In the genomic region with DNA sequence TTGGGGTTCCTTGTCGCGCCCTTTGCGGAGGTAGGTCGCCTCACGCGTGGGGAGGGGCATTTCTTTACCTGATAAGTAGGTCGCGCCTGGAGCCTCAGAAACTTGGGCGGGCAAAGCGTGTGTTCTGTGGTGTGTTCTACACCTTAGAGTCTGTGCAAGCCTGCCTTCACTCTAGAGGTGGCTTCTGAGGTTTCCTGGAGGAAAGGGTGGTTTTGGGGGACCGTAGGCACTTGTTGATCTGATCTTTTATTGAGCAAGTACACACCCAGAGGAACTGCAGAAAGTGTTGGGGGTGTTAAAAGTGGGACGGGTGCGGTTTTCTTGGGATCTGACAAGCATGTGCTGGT, we compare ENCODE assay signal across 8 mouse cellular contexts. TPM values are rescaled to one million over a fixed set of nuclear protein-coding genes. Genes with fewer than 3 reads are reported as not detected.
DNase-seq lines count a peak whose midpoint lies in the region; ATAC-seq lines count a peak whose summit lies in the region.

No protein-coding gene starts in this region.

- WGBS in neural tube, embryonic 11.5 days, result 26% methylated on average over 13 of the region's 13 CpGs
- 23% methylated on average over 13 of the region's 13 CpGs for WGBS in forebrain, embryonic 10.5 days
- 25% methylated on average over 13 of the region's 13 CpGs for WGBS in limb, embryonic 10.5 days
- WGBS in neural tube, embryonic 14.5 days, result 24% methylated on average over 13 of the region's 13 CpGs

- no peaks in the 10 kb centered on the region for H3K9me3 ChIP-seq in neural tube, embryonic 11.5 days (ENCODE audit: control insufficient read depth, low read length)
- H3K9me3 ChIP-seq in forebrain, embryonic 10.5 days, result no peaks in the 10 kb centered on the region
- no peaks in the 10 kb centered on the region for H3K9me3 ChIP-seq in limb, embryonic 10.5 days (replicated peaks)
- no peaks in the 10 kb centered on the region for H3K9me3 ChIP-seq in neural tube, embryonic 14.5 days (ENCODE audit: control insufficient read depth, low read length)

- peak overlapping the region; percentile 47 for H3K4me3 ChIP-seq in neural tube, embryonic 11.5 days (ENCODE audit: low read depth, low read length)
- peak overlapping the region; percentile 60 for H3K4me3 ChIP-seq in forebrain, embryonic 10.5 days
- peak overlapping the region; percentile 62 for H3K4me3 ChIP-seq in limb, embryonic 10.5 days
- H3K4me3 ChIP-seq in neural tube, embryonic 14.5 days (ENCODE audit: low read depth, low read length), result peak overlapping the region; percentile 51

- no peak for DNase-seq in neural tube, embryonic 11.5 days (ENCODE audit: low spot score)
- DNase-seq in neural tube, embryonic 10.5 days (ENCODE audit: extremely low spot score, low spot score), result no peak
- no peak for DNase-seq in forebrain, embryonic 10.5 days (ENCODE audit: extremely low spot score, low spot score)
- DNase-seq in limb, embryonic 10.5 days (ENCODE audit: low spot score), result no peak
- DNase-seq in right cerebral cortex, postnatal 25 days, result no peak
- no peak for DNase-seq in urinary bladder, adult 18-20 months (ENCODE audit: low spot score in 2 of 2)
- DNase-seq in ovary, adult 18-20 months (ENCODE audit: low spot score), result no peak

- ATAC-seq in neural tube, embryonic 11.5 days (ENCODE audit: insufficient read depth, low FRiP score, low TSS enrichment), result no peak; the same call in none of the 2 replicates
- ATAC-seq in neural tube, embryonic 14.5 days (ENCODE audit: low read depth), result no peak; the same call in 1 of the 2 replicates

- no peak overlapping the region for H3K27ac ChIP-seq in neural tube, embryonic 11.5 days (ENCODE audit: low read depth, low read length)
- H3K27ac ChIP-seq in forebrain, embryonic 10.5 days, result peak overlapping the region; percentile 78
- peak overlapping the region; percentile 70 for H3K27ac ChIP-seq in limb, embryonic 10.5 days
- no peak overlapping the region for H3K27ac ChIP-seq in neural tube, embryonic 14.5 days (ENCODE audit: low read depth, low read length)

- H3K36me3 ChIP-seq in neural tube, embryonic 11.5 days (ENCODE audit: control insufficient read depth, insufficient read depth, low read length), result no peaks in the 10 kb centered on the region
- no peaks in the 10 kb centered on the region for H3K36me3 ChIP-seq in forebrain, embryonic 10.5 days (replicated peaks)
- H3K36me3 ChIP-seq in limb, embryonic 10.5 days, result no peaks in the 10 kb centered on the region
- H3K36me3 ChIP-seq in neural tube, embryonic 14.5 days (ENCODE audit: control insufficient read depth, insufficient read depth, low read length), result no peaks in the 10 kb centered on the region

- peak overlapping the region; percentile 35 for H3K9ac ChIP-seq in neural tube, embryonic 11.5 days (ENCODE audit: low read length)
- peak overlapping the region; percentile 51 for H3K9ac ChIP-seq in neural tube, embryonic 14.5 days (replicated peaks; ENCODE audit: low read depth, low read length)

- no peaks in the 10 kb centered on the region for H3K4me1 ChIP-seq in neural tube, embryonic 11.5 days (ENCODE audit: control insufficient read depth, insufficient read depth, low read length)
- peaks cover 4% of the 10 kb centered on the region; the same call in 1 of the 2 replicates for H3K4me1 ChIP-seq in forebrain, embryonic 10.5 days
- peaks cover 7% of the 10 kb centered on the region; the same call in 1 of the 2 replicates for H3K4me1 ChIP-seq in limb, embryonic 10.5 days
- no peaks in the 10 kb centered on the region; the same call in 1 of the 2 replicates for H3K4me1 ChIP-seq in neural tube, embryonic 14.5 days (ENCODE audit: control insufficient read depth, insufficient read depth, low read length)

- H3K27me3 ChIP-seq in neural tube, embryonic 11.5 days (ENCODE audit: control insufficient read depth, insufficient read depth, low read length), result peaks cover 8% of the 10 kb centered on the region
- H3K27me3 ChIP-seq in forebrain, embryonic 10.5 days (ENCODE audit: poor library complexity, severe bottlenecking), result peaks cover 20% of the 10 kb centered on the region
- peaks cover 20% of the 10 kb centered on the region for H3K27me3 ChIP-seq in limb, embryonic 10.5 days (ENCODE audit: low read depth, poor library complexity, severe bottlenecking)
- peaks cover 4% of the 10 kb centered on the region; the same call in 1 of the 2 replicates for H3K27me3 ChIP-seq in neural tube, embryonic 14.5 days (ENCODE audit: control insufficient read depth, insufficient read depth, low read length)

- H3K4me2 ChIP-seq in neural tube, embryonic 11.5 days (ENCODE audit: low read depth), result peak overlapping the region; percentile 61
- peak overlapping the region; percentile 81 for H3K4me2 ChIP-seq in neural tube, embryonic 14.5 days (ENCODE audit: low read depth, low read length)

RNA-seq across cellular contexts. Expression of a gene that starts 0.4 kb away (rescaled TPM):
- polyA plus RNA-seq in neural tube, embryonic 11.5 days (2014; fragmentation: Nextera tagmentation; extraction: Ambion mirVana), result 0.33 and 0.68 TPM in 2 replicates
- polyA plus RNA-seq in forebrain, embryonic 10.5 days (2016; fragmentation: Nextera tagmentation; extraction: Ambion mirVana), result 1.1 and 1.2 TPM in 2 replicates
- polyA plus RNA-seq in limb, embryonic 10.5 days (2016; fragmentation: Nextera tagmentation; extraction: Ambion mirVana), result 0.68 and 0.79 TPM in 2 replicates
- 0.95 and 1.1 TPM in 2 replicates for polyA plus RNA-seq in neural tube, embryonic 14.5 days (2014; fragmentation: Nextera tagmentation; extraction: Ambion mirVana)

Comparison
In these comparisons a context has a peak if more than half of its experiments do, and no peak if none do; other contexts are left out.
1. H3K27ac ChIP-seq: peak in forebrain, embryonic 10.5 days (single experiment) and limb, embryonic 10.5 days (single experiment); none in neural tube, embryonic 11.5 days (single experiment) and neural tube, embryonic 14.5 days (single experiment).
2. Peak in every context shown above with its lines, with median percentiles within 50 percentile points of each other: H3K4me3 ChIP-seq.